In genomic region chr5:48333884-48334513, GRCm38 (mm10) we compare ENCODE assay signal across 15 mouse cellular contexts. TPM values are rescaled to one million over a fixed set of nuclear protein-coding genes. Genes with fewer than 3 reads are reported as not detected.
DNase-seq lines count a peak whose midpoint lies in the region; ATAC-seq lines count a peak whose summit lies in the region.
"Had no signal": no experiment of that assay in that cellular context is flagged by ENCODE, and none has a peak within 500 bp of the region (broad histone marks: within the 10 kb centered on the region; RNA-seq: fewer than 3 reads in every experiment).

No protein-coding gene starts in this region.

- H3K4me2 ChIP-seq in hindbrain, embryonic 14.5 days (replicated peaks): no peak overlapping the region
- H3K4me2 ChIP-seq in kidney, embryonic 14.5 days (replicated peaks; ENCODE audit: low read depth, low read length): no peak overlapping the region
- no peak overlapping the region for H3K4me2 ChIP-seq in midbrain, embryonic 14.5 days (ENCODE audit: low read length)
- H3K4me2 ChIP-seq: liver, embryonic 11.5 days had no signal

- H3K36me3 ChIP-seq in hindbrain, embryonic 10.5 days: no peaks in the 10 kb centered on the region
- H3K36me3 ChIP-seq in hindbrain, embryonic 14.5 days (replicated peaks; ENCODE audit: control insufficient read depth, insufficient read depth): no peaks in the 10 kb centered on the region
- H3K36me3 ChIP-seq in kidney, embryonic 14.5 days (ENCODE audit: control insufficient read depth, insufficient read depth, low read length): no peaks in the 10 kb centered on the region
- H3K36me3 ChIP-seq in midbrain, embryonic 14.5 days (ENCODE audit: control insufficient read depth, insufficient read depth, low read length): no peaks in the 10 kb centered on the region

- H3K4me1 ChIP-seq in hindbrain, embryonic 10.5 days (replicated peaks): peaks cover 17% of the 10 kb centered on the region
- H3K4me1 ChIP-seq in hindbrain, embryonic 14.5 days (replicated peaks; ENCODE audit: control insufficient read depth, insufficient read depth, low read length): no peaks in the 10 kb centered on the region
- peaks cover 10% of the 10 kb centered on the region for H3K4me1 ChIP-seq in kidney, embryonic 14.5 days (ENCODE audit: control insufficient read depth, insufficient read depth, low read length)
- H3K4me1 ChIP-seq in midbrain, embryonic 14.5 days (ENCODE audit: control insufficient read depth, insufficient read depth, low read length): no peaks in the 10 kb centered on the region

- H3K4me3 ChIP-seq in hindbrain, embryonic 10.5 days: no peak overlapping the region
- H3K4me3 ChIP-seq in hindbrain, embryonic 14.5 days (replicated peaks; ENCODE audit: low read length): no peak overlapping the region
- no peak overlapping the region for H3K4me3 ChIP-seq in kidney, embryonic 14.5 days (ENCODE audit: low read length)
- H3K4me3 ChIP-seq in midbrain, embryonic 14.5 days (replicated peaks; ENCODE audit: low read depth, low read length): no peak overlapping the region
- H3K4me3 ChIP-seq: gastrocnemius, adult 2 months; myocyte had no signal

- peak; percentile 54 for DNase-seq in hindbrain, embryonic 10.5 days (ENCODE audit: low spot score)
- DNase-seq in hindbrain, embryonic 14.5 days (ENCODE audit: low spot score): no peak
- peak; percentile 1 for DNase-seq in adrenal gland, postnatal 25 days
- DNase-seq in midbrain, embryonic 14.5 days: peak; percentile 37
- DNase-seq in right cerebral cortex, adult 2 months (ENCODE audit: low spot score in 2 of 2): no peak
- DNase-seq in heart, adult 18-20 months: no peak
- no peak for DNase-seq in heart, adult 8-10 months (ENCODE audit: low spot score)
- DNase-seq: cerebellum, adult 11-12 months; gastrocnemius, adult 2 months; lung, postnatal 14 days; right cerebral cortex, adult 18-20 months had no signal

- 19% methylated on average over 9 of the region's 9 CpGs for WGBS in hindbrain, embryonic 10.5 days
- WGBS in hindbrain, embryonic 14.5 days: 12% methylated on average over 9 of the region's 9 CpGs
- 8% methylated on average over 9 of the region's 9 CpGs for WGBS in kidney, embryonic 14.5 days
- WGBS in midbrain, embryonic 14.5 days: 4% methylated on average over 9 of the region's 9 CpGs

- H3K9me3 ChIP-seq in hindbrain, embryonic 10.5 days: no peaks in the 10 kb centered on the region
- H3K9me3 ChIP-seq in hindbrain, embryonic 14.5 days (ENCODE audit: control insufficient read depth, low read length): no peaks in the 10 kb centered on the region
- H3K9me3 ChIP-seq in kidney, embryonic 14.5 days (ENCODE audit: control insufficient read depth, low read length): no peaks in the 10 kb centered on the region
- no peaks in the 10 kb centered on the region for H3K9me3 ChIP-seq in midbrain, embryonic 14.5 days (ENCODE audit: control insufficient read depth, low read length)

- no peak overlapping the region for H3K9ac ChIP-seq in hindbrain, embryonic 14.5 days
- no peak overlapping the region for H3K9ac ChIP-seq in kidney, embryonic 14.5 days (ENCODE audit: low read depth, low read length)
- H3K9ac ChIP-seq in midbrain, embryonic 14.5 days (replicated peaks; ENCODE audit: low read length): no peak overlapping the region

- no peak for ATAC-seq in hindbrain, embryonic 14.5 days (ENCODE audit: low FRiP score)
- ATAC-seq in kidney, embryonic 14.5 days (ENCODE audit: low FRiP score, low TSS enrichment): peak; percentile 94
- peak; percentile 63 for ATAC-seq in midbrain, embryonic 14.5 days (ENCODE audit: low FRiP score, low TSS enrichment)
- ATAC-seq: intestine, postnatal 0 days had no signal

- peaks cover 65% of the 10 kb centered on the region for H3K27me3 ChIP-seq in hindbrain, embryonic 10.5 days (ENCODE audit: insufficient read depth, poor library complexity, severe bottlenecking)
- H3K27me3 ChIP-seq in hindbrain, embryonic 14.5 days (ENCODE audit: control insufficient read depth, insufficient read depth, low read length): no peaks in the 10 kb centered on the region
- H3K27me3 ChIP-seq in kidney, embryonic 14.5 days (ENCODE audit: control insufficient read depth, insufficient read depth, low read length): no peaks in the 10 kb centered on the region
- H3K27me3 ChIP-seq in midbrain, embryonic 14.5 days (ENCODE audit: control insufficient read depth, insufficient read depth, low read length): peaks cover 24% of the 10 kb centered on the region

- H3K27ac ChIP-seq in hindbrain, embryonic 10.5 days: no peak overlapping the region
- H3K27ac ChIP-seq in hindbrain, embryonic 14.5 days: no peak overlapping the region
- H3K27ac ChIP-seq in kidney, embryonic 14.5 days (ENCODE audit: low read depth, low read length): no peak overlapping the region
- no peak overlapping the region for H3K27ac ChIP-seq in midbrain, embryonic 14.5 days (replicated peaks; ENCODE audit: low read depth, low read length)
- H3K27ac ChIP-seq: gastrocnemius, adult 2 months had no signal

RNA-seq across cellular contexts. Expression of gene 5730480H06Rik, which starts 6.2 kb away (rescaled TPM):
- 25.1 TPM in 2 replicates for polyA plus RNA-seq in hindbrain, embryonic 10.5 days (2016; fragmentation: Nextera tagmentation; extraction: Ambion mirVana)
- polyA plus RNA-seq in hindbrain, embryonic 14.5 days (2014; fragmentation: Nextera tagmentation; extraction: Ambion mirVana): 17.1 and 17.4 TPM in 2 replicates
- total RNA-seq in adrenal gland, postnatal 25 days (2021): 18.4 and 19.2 TPM in 2 replicates
- polyA plus RNA-seq in kidney, embryonic 14.5 days (2014; fragmentation: Nextera tagmentation; extraction: Ambion mirVana): 30.2 and 32.1 TPM in 2 replicates
- 16.0 and 17.1 TPM in 2 replicates for polyA plus RNA-seq in midbrain, embryonic 14.5 days (2014; fragmentation: Nextera tagmentation; extraction: Ambion mirVana)
- 1 to 10 TPM; 3.9 to 4.7 TPM for total RNA-seq in heart, adult 18-20 months (2021)
- 1 to 10 TPM; 4.5 to 6.5 (median 4.9) TPM for total RNA-seq in heart, adult 8-10 months (2022)

Comparison
In these comparisons a context has a peak if more than half of its experiments do, and no peak if none do; other contexts are left out.
1. DNase-seq: peak in hindbrain, embryonic 10.5 days (single experiment), adrenal gland, postnatal 25 days (single experiment) and midbrain, embryonic 14.5 days (single experiment); none in hindbrain, embryonic 14.5 days (single experiment), right cerebral cortex, adult 2 months (0 of 2), heart, adult 18-20 months (0 of 2) and heart, adult 8-10 months (single experiment).